ENCODE assay signal across 9 mouse cellular contexts in the genomic region with DNA sequence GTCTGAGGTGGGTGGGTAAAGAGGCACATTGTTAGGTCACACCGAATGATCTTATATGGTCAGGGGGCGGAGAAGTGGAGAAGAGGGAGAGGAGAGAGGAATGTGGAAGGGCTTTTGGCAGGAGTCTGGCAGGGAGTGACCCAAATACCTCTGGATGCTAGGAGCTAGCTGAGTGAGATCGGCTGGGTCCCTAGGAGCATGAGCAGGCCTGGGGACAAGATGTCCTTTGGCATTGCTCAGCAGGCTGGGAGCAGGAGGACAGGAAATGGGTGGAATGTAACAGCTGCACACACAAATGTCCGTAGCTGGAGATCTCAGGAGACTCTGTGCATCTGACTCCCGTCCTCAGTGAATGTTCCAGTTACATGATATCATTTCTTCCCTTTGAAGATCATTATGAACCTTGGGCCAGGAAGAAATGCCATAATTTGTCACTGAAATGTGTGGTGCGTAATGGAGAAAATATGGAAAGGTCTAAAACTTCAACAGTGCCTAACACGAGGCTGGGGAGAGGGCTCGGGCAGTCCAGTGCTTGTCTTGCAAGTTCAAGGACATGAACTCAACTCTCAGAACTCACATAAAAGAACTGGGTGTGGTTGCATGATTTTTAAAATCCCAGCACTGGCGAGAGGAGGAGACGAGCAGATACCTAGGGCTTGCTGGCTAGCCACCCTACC. TPM values are rescaled to one million over a fixed set of nuclear protein-coding genes. Genes with fewer than 3 reads are reported as not detected.
A peak's percentile ranks its signal among the peaks of the same experiment; 100 is the strongest.
DNase-seq lines count a peak whose midpoint lies in the region; ATAC-seq and TF ChIP-seq lines count a peak whose summit lies in the region.
"Had no signal": no experiment of that assay in that cellular context is flagged by ENCODE, and none has a peak within 500 bp of the region (broad histone marks: within the 10 kb centered on the region; RNA-seq: fewer than 3 reads in every experiment).

No protein-coding gene starts in this region.

- TF ChIP-seq CTCF in hindbrain, postnatal 0 days (IDR thresholded peaks at IDR 0.05; ENCODE audit: low read depth): no peak
- TF ChIP-seq CTCF in brain, embryonic 14.5 days (IDR thresholded peaks at IDR 0.05; ENCODE audit: borderline replicate concordance, extremely low read depth, insufficient read depth, insufficient read length): no peak
- no peak for TF ChIP-seq CTCF in intestine, postnatal 0 days (IDR thresholded peaks at IDR 0.05; ENCODE audit: low read depth)

- no peak for ATAC-seq in hindbrain, postnatal 0 days
- no peak for ATAC-seq in hindbrain, embryonic 16.5 days
- no peak for ATAC-seq in intestine, postnatal 0 days

- H3K4me3 ChIP-seq in hindbrain, postnatal 0 days (ENCODE audit: low read length): no peak overlapping the region
- H3K4me3 ChIP-seq in hindbrain, embryonic 16.5 days (ENCODE audit: low read length): no peak overlapping the region
- H3K4me3 ChIP-seq in intestine, postnatal 0 days (ENCODE audit: low read depth, low read length): no peak overlapping the region

- H3K4me1 ChIP-seq in hindbrain, postnatal 0 days (ENCODE audit: insufficient read depth, low read length): peaks cover 8% of the 10 kb centered on the region; the same call in 1 of the 2 replicates
- H3K4me1 ChIP-seq in hindbrain, embryonic 16.5 days (ENCODE audit: control insufficient read depth, insufficient read depth, low read depth, low read length): peaks cover 3% of the 10 kb centered on the region; the same call in 1 of the 2 replicates
- H3K4me1 ChIP-seq in intestine, postnatal 0 days (replicated peaks; ENCODE audit: control insufficient read depth, insufficient read depth, low read length): no peaks in the 10 kb centered on the region

- H3K36me3 ChIP-seq in hindbrain, postnatal 0 days (ENCODE audit: insufficient read depth, low read length): no peaks in the 10 kb centered on the region
- H3K36me3 ChIP-seq in hindbrain, embryonic 16.5 days (ENCODE audit: control insufficient read depth, insufficient read depth, low read length): no peaks in the 10 kb centered on the region
- no peaks in the 10 kb centered on the region for H3K36me3 ChIP-seq in intestine, postnatal 0 days (ENCODE audit: control insufficient read depth, insufficient read depth)

- TF ChIP-seq POLR2A in brain, embryonic 14.5 days (IDR thresholded peaks at IDR 0.05; ENCODE audit: borderline replicate concordance, extremely low read depth, insufficient read depth, insufficient read length, poor library complexity, severe bottlenecking): no peak

- no peaks in the 10 kb centered on the region for H3K27me3 ChIP-seq in hindbrain, postnatal 0 days (ENCODE audit: insufficient read depth, low read length)
- no peaks in the 10 kb centered on the region for H3K27me3 ChIP-seq in hindbrain, embryonic 16.5 days (replicated peaks; ENCODE audit: control insufficient read depth, insufficient read depth, low read length)
- H3K27me3 ChIP-seq in intestine, postnatal 0 days (replicated peaks; ENCODE audit: control insufficient read depth, insufficient read depth, low read length): no peaks in the 10 kb centered on the region

- WGBS in hindbrain, postnatal 0 days: 73% methylated on average over 10 of the region's 10 CpGs
- WGBS in hindbrain, embryonic 16.5 days: 68% methylated on average over 10 of the region's 10 CpGs
- WGBS in intestine, postnatal 0 days: 58% methylated on average over 10 of the region's 10 CpGs

- no peak overlapping the region for H3K9ac ChIP-seq in hindbrain, postnatal 0 days (replicated peaks; ENCODE audit: low read length)
- H3K9ac ChIP-seq in hindbrain, embryonic 16.5 days (ENCODE audit: low read depth, low read length): no peak overlapping the region
- H3K9ac ChIP-seq in intestine, postnatal 0 days (ENCODE audit: low read depth, low read length): no peak overlapping the region

- no peak for DNase-seq in hindbrain, postnatal 0 days (ENCODE audit: low spot score)
- DNase-seq in brain, embryonic 14.5 days (ENCODE audit: low read depth): peak; percentile 5
- peak; percentile 56 to 86 for DNase-seq in lung, postnatal 4 days
- DNase-seq in B cell, adult 2 months: no peak
- no peak for DNase-seq in yolk sac, embryonic 10.5 days (ENCODE audit: low spot score)
- no peak for DNase-seq in layer of hippocampus, adult 9-11 months

- no peak overlapping the region for H3K4me2 ChIP-seq in hindbrain, postnatal 0 days (ENCODE audit: low read depth, low read length)
- H3K4me2 ChIP-seq in hindbrain, embryonic 16.5 days (ENCODE audit: low read length): no peak overlapping the region
- no peak overlapping the region for H3K4me2 ChIP-seq in intestine, postnatal 0 days (replicated peaks; ENCODE audit: low read depth)

- no peaks in the 10 kb centered on the region for H3K9me3 ChIP-seq in hindbrain, postnatal 0 days (ENCODE audit: low read length)
- H3K9me3 ChIP-seq in hindbrain, embryonic 16.5 days (ENCODE audit: control insufficient read depth, low read length): no peaks in the 10 kb centered on the region; the same call in 1 of the 2 replicates
- no peaks in the 10 kb centered on the region for H3K9me3 ChIP-seq in intestine, postnatal 0 days (ENCODE audit: control insufficient read depth)

- peak overlapping the region; percentile 12; the same call in 1 of the 2 replicates for H3K27ac ChIP-seq in hindbrain, postnatal 0 days
- no peak overlapping the region for H3K27ac ChIP-seq in hindbrain, embryonic 16.5 days (ENCODE audit: low read depth, low read length)
- H3K27ac ChIP-seq in intestine, postnatal 0 days (ENCODE audit: low read depth, low read length): peak overlapping the region; percentile 28

RNA-seq across cellular contexts. Expression of gene Zfp366, which starts 59.6 kb away (rescaled TPM):
- 1.6 and 2.2 TPM in 2 replicates for total RNA-seq in hindbrain, postnatal 0 days (2014; rRNA removed)
- polyA plus RNA-seq in hindbrain, postnatal 0 days (2015; fragmentation: Nextera tagmentation; extraction: Ambion mirVana): 0.30 and 0.34 TPM in 2 replicates
- 1.0 TPM in 2 replicates for polyA plus RNA-seq in hindbrain, embryonic 16.5 days (2015; fragmentation: Nextera tagmentation; extraction: Ambion mirVana)
- polyA plus RNA-seq in brain, embryonic 14.5 days (2012; rRNA removed): 1.1 and 4.4 TPM in 2 replicates
- 0.38 and 0.39 TPM in 2 replicates for polyA plus RNA-seq in intestine, postnatal 0 days (2015; fragmentation: Nextera tagmentation; extraction: Ambion mirVana)
- total RNA-seq: MEL had no signal

Comparison
In these comparisons a context has a peak if more than half of its experiments do, and no peak if none do; other contexts are left out.
1. DNase-seq: peak in brain, embryonic 14.5 days (single experiment) and lung, postnatal 4 days (2 of 2); none in hindbrain, postnatal 0 days (single experiment), B cell, adult 2 months (0 of 2), yolk sac, embryonic 10.5 days (single experiment) and layer of hippocampus, adult 9-11 months (single experiment).